Mouse (Mus musculus) thymus, adult 2 months (tissue): ENCODE measurements at regions not wholly inside any gene's neighbourhood (a gene's known extent, or its start where the extent isn't known, plus 50 kb on each side); places are given as distances from the start of the nearest gene placed in this dataset.

ENCODE experiments used
- CTCF ChIP-seq: fragments of 200-500 bp; IDR thresholded peaks from 2 replicates; pipeline ENCODE4 v1.5.1; 2012; ENCODE audit warnings: mild to moderate bottlenecking, control low read depth, low read length, moderate library complexity, borderline replicate concordance; ENCODE audit not compliant: control insufficient read depth, poor library complexity, insufficient read depth; ENCODE audit errors: extremely low read depth
- POLR2A ChIP-seq: fragments of 200-500 bp; IDR thresholded peaks from 2 replicates; pipeline ENCODE4 v1.6.1; 2012; ENCODE audit warnings: mild to moderate bottlenecking, low read length, control low read depth, moderate library complexity; ENCODE audit not compliant: control insufficient read depth, poor library complexity, insufficient read depth; ENCODE audit errors: extremely low read depth

DNA sequence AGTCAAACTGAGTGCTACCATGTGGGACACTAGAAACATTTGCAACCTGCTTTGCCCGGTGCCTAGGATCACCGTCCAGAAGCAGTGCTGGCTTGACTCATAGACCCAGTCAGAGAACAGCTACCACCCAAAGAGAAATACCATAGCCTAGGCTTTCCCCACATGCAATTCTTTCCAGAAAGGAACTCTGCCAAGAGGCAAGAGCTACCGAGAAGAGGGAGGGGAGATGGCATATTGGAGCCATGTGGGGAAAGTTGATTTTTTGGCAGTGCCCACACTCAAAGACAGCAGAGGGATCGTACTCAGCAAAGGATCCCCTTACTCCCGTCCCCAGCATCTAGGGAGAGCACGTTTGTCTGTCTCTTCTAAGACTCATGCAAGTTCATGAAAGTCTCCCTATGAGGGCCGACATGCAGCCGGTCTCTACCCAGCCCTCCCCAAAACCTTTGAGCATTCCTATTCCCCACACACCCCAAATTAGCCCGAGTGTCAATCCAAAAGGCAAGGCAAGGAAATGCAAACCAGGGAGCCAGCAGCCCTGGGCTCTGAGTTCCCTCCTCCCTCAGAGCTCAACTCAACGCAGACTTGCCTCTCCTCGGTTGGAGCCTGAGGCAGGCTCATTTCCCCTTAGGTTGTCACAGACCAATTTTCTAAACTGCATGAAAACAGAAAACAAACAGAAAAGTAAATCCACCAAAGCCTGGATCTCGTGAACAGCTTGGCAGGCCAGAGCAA is 116.2 kb upstream of the Pkdcc start:
- TF ChIP-seq CTCF (no peak), POLR2A (no peak)
